Mouse (Mus musculus) Muller cell, postnatal 12 days (primary cell): ENCODE data around the gene Fahd1.

Source experiments
- DNase-seq: peaks from one replicate; pipeline ENCODE4 v3.0.0-alpha.2; 2015; ENCODE audit errors: inconsistent ontology term

Fahd1 gene

DNA sequence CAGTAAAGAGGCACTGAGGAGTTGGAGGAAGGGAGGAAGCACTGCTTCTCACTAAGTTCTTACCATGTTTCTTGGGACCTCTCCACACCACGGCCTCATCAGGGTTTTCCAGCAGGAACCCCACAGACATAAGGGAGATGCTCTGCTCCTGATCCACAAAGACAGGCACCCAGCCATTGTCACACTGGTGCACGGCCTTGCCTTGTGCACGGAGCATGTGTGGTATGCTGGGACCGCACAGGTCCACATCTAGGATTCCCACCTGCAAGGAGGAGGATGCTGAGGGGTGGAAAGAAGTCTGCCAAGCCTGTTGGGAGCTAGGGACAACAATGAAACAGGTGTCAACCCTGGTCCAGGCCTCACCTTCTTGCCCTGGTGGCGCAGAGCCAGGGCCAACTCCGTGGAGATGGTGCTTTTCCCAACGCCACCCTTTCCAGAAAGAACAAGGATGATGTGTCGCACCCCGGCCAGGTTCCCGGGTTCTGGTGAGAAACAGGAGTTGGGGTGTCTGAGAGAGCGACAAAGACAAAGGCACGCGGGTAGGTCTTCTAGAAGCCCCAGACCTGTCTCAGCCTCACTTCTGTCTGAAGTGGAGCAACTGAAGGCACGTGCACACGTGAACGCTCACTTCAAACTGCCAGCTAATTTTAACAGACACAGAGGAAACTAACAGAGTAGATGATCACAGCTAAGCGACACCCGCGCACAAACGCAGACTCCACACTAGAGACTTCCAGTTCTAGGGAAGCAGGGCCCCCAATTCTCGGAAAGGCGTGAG is 35.4 kb upstream of the Fahd1 start:
- DNase-seq, result no peak

DNA sequence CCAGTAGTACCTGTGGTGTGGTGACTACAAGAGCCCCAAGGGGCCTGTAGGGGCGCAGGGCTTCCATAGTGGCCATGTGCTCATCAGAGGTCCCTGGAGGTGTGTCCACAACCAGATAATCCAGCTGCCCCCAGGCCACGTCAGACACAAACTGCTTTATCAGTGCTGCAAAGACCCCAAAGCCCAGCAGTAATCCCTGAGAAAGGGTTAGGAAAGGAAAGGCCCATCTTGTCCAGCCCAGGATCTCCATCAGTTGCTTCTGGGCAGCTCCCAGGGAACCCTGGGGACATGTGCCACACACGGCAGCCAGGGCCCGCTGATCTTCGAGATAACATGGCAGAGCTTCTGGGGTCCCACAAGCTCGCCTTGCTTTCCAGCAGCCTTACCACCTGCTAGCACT is 34.2 kb upstream of the Fahd1 start:
- DNase-seq, result no peak

DNA sequence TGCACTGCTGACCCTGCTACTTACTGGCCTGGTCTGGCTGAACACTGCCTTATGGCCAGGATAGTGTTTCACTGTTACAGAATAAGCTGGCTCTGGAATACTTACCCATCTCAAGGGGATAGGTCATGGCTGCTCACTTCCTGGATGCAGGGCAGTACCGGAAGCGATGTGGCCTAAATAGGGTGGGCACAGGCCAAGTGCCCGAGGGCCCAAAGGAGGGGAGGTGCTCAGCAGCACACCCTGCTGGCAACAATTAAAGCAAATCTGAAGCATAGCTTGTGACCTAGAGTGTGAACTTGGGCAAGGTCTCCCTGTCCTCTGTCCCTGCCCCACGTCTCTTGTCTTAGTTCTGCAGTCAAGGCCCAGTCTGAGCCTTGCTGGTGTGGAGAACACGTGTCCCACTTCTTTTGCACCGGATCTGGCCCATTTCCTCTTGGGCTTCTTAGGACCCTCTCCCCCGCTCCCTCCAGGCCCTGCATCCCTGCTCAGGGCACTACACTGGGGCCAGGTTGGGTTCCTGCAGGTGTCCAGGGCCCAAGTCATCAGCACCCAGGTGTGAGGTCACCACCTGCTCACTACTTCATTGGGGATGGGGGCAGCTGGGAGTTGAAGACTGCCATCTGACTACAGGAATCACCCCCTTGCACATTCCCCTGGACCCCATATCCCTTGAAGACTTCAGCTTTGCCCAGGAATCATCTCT is 31.7 kb upstream of the Fahd1 start:
- DNase-seq, result peak; percentile 26

DNA sequence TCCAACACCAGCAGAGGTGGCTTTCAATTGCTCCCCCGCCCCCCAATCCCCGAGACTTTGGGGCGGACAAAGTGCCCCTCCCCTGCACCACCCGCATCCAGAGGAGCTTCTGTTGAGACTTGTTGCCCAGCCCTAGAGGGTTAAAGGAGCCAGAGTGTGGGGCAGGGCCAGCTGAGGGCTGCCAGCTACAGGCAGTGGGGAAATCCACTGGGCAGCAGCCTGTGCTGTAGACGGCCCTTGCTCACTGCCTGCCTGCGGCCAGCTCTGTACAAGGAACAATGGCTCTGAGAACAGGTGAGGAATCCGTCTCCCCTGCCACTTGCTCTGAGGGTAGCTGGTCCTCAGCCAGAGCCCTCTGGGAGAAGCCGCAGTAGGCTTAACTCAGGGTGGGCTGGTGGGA is 28.4 kb upstream of the Fahd1 start:
- no peak for DNase-seq

DNA sequence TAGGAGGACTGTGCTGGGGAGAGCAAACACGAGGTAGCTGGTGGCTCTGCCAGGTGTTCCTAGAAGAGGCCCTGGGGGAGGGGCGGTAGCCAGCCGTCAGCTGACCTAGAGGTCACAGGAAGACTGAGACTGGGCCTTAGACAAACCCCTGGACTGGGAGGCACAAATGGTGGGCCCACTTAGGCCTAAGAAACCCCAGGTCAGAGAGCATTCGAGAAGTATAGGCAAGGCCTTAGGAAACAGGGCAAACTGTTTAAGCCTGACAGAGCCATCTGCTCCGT is 27.9 kb upstream of the Fahd1 start:
- DNase-seq, result no peak

DNA sequence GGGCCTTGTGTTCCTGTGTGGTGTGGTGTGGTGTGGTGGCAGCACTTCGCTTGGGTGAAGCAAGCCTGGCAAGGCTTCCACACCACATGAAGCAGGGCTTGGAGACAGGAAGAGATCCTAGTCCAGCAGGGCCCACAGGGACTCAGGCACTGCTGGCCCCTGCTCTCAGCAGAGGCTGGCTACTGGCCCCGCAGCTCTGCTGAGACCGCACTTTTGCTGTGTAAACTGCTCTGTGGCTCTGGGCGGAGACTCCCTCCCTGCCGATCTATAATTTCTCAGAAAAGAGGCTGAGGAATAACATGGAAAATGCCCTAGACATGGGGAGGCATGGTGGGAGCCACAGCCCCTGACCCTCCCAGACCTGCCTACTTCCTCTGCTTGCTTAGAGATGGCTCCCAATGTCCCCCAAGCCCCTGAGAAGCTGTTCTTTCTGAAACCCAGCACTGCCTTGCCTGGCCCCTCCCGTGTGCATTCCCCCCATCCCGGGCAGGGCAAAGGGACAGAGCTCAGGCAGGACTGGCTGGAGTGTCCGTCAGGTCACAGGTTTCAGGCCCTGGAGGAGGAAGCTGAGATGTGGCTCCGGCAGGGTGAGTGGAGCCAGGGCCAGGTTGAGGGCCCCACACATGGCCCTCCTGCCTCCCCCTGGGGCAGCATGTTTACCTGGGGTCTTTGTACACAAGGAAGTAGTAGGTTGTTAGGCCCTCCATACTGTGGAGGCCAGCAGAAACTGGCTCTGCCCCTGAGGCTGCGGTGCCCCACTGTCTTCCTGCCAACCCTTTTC is 27.4 kb upstream of the Fahd1 start:
- DNase-seq, result no peak

DNA sequence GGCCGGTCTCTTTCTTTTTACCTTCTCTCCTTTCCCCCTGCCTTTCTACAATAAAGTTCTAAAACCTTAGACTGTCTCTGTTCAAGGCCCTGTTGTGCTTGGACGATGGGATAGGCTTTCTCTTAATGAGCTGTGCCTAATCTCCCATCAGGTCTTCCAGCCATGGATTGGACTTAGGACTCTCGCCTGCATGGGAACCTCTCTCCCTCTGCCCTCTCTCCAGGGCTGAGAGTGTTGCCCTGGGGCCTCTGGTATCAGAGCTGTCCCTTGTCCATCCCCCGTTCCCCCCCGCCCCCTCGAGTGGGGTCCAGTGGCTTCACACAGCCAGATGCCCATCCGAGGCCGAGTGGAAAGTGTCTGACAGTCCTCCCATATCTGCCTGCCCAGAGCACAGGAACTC is 24.8 kb upstream of the Fahd1 start:
- no peak for DNase-seq

DNA sequence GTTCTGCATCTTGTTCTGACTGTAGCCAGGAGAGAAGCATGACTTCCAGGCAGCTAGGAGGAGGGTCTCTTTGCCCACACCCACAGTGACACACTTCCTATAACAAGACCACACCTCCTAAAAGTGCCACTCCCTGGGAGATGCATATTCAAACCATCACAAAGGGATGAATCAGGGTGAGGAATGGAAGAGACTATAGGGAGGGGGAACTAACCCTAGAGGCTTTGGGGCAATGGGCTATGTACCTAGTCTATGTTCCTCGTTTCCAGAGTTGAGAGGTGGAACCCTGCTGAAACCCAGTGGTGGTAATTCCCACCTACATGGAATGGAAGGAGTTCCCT is 24.2 kb upstream of the Fahd1 start:
- no peak for DNase-seq

DNA sequence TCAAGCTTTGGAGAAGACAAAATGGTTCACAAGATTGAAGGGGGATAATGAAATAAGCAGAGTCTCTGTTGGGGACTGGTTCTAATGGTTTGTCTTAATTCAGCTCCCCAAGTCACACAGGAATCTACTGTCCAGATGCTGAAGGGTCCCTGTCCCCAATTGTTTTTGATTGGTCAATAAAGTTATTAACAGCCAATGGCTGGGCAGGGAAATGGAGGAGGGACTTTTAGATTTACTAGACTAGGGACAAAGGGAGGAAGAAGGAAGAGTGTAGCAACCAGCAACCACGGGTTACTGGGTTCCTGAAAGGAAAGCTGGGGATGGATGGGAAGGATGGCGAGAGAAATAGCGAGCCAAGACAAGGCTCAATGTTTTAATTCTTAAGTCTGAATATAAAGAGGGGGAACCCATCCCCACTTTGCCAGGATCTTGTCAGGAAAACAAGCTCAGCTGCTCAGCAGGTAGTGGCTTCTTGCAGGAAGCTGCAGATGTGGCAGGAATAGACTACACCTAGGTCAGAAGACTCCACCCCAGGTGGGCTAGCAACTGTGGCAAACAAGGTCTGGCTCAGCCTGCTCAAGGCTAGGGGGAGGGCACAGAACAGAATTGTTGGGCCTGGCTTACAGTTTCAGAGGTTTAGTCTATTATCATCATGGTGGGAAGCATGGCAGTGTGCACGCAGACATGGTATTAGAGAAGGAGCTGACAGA is 23.7 kb upstream of the Fahd1 start:
- no peak for DNase-seq

DNA sequence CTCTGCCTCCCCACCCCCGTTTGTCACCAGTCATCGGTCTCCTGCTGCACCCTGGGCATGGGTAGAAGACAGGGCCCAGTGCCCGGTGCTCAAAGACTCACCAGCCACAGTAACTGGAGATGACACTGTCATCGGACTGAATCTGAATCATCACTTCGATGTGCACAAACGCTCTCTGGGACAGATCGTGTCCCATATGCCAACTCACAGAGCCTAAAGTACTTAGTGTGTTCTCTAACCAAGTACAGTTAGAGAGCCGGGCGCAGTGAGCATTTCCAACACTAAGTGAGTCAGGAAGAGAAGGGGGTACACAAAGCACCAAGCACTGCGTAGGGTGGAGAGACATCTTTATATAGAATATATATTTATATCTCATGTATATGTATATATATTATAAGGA is 17.8 kb upstream of the Fahd1 start:
- DNase-seq, result no peak

DNA sequence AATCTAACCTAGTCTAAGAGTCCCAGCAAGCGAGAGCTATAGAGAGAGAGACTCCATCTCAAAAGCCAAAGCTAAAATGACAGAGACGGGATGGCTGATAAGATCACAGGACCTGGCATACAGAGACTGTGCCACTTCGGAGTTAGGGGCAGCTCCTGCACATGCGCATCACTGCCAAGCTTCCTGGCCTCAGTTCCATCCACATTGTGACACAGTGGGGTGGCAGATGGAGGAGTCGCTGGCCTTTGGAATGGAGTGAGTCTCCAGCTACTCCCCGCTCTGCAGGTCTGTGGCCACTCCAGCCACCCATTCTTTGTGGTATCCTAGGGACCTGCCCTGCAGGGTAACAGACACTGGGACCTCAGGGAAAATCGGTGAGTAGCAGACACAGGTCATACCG is 15.6 kb upstream of the Fahd1 start, which contains the start of gene Igfals:
Igfals (plus strand) TSS at position 222 of the 400 bp plus-strand sequence.
- DNase-seq, result no peak

DNA sequence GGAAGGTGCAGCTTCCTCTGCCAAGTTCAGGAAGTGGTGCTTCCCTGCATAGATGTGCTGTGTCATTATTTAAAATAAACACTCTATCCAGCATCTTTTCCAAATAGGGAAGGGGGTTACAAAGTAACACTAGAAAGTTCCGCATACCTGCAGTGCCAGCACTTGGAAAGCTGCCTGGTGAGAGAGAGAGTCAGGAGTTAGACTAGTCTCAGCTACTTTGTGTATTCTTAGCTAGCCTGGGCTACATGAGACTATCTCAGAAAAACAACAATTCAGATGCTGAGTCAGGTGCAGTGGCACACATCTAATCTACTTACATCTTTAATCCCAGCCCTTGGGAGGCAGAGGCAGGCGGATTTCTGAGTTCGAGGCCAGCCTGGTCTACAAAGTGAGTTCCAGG is 11.6 kb upstream of the Fahd1 start:
- no peak for DNase-seq

DNA sequence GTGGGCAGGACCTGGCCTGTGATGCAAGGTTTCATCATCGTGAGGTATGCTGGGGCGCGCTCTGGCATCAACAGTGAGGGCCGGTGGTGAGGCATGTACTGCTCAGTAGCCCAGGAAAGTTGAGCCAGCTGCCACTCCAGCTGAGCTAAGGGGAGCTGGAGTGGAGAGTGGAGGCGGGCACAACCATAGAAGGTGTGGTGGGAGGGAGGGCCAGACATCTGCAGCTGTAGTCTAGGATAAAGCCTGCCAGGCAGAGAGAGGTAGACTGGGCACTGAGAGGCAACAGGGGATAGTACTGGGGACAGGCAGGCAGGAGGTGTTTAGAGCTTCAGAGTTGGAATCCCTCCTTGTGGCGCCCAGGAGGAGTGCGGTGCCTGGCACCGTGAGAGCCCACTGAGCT is 9.9 kb upstream of the Fahd1 start:
- DNase-seq, result no peak

DNA sequence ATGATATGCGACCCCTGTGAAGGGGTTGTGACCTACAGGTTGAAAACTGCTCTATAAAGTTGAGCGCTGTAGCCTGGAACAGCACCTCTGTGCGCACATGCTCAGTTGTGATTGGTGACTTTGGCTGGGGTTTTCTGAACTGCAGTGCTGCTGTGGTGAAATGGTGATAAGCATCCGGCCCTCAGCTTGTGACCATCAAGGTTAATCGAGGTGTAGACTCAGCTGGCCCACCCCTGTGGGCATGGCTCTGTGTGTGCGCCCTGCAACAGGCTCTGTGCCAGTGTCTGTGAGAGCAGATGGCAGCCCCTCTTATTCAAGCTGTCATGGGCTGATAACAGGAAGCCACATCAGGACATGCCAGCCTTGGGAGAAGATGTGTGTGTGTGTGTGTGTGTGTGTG is 8.8 kb upstream of the Fahd1 start:
- no peak for DNase-seq

DNA sequence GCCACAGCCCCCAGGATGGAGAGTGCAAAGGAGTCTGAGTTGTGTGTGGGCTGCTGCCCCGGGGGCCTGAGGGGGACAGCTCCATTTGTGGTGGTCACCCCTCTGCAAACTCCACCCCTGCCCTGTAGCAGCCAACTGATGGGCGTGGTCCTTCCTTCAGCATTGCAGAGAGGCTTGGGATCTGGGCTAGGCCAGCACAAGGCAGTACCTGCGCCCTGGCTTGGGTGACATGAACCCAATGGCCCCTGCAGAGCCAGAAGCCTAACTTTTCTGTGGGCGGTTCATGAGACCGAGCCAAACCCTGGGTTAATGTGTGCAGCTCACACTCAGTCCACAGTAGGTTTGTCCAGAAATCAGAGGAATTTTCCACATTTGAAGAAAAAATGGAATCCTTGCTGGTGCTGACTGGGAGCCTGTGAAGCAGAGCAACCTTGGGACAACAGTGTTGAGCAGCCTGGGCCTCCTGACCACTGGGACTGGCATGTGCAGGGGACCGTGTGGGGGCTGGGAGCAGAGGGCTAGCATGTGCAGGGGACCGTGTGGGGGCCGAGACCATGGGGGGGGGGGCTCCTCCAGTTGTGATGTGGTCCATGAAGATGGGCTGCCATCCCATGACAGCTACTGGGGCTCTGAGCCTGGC is 7.8 kb upstream of the Fahd1 start:
- DNase-seq, result no peak

DNA sequence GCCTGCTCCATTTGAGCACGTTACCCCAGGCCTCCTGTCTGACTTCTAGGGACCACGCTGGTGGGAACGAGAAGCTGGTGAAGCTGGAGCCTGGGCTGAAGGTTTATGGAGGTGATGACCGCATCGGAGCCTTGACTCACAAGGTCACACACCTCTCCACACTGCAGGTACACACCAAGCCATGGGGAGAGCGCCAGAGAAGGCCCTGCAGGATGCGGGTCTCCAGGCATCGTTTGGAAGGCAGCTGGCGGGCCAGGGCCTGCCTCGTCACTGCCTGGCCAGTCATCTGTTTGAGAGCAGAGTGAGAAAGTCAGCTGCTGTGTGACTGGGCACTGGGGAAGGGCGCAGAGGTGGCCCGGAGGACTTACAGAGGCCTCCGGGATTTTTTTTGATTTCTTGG is 6.4 kb upstream of the Fahd1 start:
- no peak for DNase-seq

DNA sequence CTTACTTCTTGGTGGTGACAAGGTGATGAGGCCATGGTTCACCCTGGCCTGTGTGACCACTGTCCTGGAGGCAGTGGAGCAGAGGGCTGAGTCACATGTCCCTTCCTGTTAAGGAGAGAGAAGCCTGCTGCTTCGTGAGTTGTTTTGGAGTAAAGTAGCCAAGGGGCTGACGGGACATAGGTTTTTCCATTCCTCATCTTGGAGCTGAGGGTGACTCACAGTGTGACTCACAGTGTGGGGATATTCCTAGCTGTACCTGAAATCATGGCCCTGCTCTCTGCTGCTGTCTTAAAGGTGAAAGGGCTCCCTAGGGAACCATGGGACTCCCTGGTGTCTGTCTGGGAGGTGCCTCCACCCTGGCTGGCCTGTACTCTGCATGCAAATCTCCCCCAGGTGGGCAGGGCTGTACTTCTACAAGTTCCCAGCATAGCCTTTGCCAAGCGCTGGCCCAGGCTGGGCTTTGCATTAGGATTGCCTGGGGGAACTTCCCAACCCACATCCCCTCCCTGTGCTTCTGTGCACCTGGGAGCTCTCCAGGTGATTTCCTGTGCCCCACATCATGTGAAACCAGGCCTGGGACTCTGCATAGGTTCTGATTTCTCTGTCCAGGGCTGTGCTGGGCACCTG is 5.8 kb upstream of the Fahd1 start:
- no peak for DNase-seq

DNA sequence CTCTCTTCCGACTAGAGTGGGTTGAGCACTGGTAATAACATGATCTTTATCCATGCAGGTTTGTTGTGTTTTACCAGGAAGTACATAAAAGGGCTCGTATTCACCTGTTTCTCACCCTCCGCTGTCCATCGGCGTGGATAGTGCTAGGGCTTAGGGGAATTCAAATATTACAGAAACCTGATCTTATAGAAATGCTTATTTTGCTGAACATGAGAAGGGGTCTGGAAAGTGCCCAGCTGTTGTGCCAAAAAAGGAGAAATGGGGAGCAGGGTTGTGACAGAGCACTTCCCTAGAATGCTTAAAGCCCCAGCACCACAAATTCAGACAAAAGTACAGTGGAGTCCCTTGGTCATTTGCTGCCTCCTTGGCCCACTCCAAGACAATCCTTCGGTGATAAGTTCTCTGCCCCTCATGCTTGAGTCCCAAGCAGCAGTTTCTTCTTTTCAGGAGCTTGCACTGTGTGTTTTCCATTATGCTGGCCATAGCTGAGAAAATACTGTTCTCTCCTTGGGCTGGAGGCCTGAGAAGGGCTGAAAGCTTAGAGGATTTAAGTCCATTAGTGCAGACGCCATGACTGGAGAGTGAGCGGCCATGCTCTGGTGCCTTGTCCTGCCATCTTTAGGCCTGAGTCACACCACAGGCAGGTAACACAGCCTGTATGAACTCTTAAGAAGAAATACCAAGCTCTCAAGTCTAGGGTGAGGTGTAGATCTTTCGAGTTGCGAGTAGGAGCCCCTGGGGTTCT is 1.4 kb upstream of the Fahd1 start:
- DNase-seq, result no peak

DNA sequence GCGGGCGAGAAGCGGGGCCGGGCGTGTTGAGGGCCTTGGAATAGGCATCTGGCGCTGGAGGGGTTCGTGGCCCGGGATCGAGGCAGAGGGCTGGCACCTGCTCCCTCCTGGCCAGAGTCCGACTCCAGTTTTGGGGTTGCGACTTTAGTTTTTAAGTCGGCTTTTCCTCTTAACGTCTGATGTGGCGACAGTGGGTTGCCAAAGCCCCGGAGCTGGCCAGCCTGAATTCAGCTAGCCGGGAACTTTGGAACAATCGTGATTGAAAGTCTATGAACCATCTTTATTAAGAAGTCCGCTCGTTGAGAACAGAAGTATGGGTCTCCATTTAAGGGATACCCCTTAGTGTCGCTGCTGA is 586 bp upstream of the Fahd1 start:
- DNase-seq, result no peak

DNA sequence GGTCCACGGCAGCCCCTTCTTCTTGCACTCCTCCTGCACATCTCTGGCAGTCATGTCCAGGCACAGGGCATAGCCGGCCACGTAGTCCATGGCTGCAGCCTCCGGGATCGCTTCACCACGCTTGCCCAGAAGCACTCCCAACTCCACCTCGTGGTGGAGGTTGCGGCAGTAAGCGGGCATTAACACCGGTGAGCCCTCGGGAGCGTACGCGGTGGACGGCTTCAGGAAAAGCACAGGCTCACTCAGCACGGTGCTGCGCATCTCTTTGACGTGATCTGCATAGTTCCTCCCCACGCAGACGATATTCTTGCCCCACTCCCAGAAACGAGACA is 465 bp downstream of the Fahd1 start:
- no peak for DNase-seq

DNA sequence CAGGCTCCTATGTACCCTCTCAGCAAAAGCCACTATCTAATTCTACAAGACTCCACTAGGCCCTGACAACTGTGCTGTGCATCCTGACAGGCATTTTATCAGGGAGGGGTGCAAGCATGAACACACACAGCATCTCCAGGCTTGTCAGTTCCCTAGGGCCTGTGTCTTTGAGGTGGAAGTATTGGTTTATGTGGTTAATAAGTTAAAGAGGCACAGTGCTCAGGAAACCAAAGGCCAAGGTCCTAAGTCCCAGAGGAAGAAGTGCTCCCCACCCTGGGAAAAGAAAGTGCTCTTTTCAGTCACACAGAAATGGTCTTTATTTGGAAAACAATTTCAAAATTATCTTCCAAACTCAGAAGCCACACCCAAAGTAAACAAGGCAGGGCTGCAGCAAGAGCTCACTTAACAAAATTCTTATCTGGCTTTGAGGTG is 1.5 kb downstream of the Fahd1 start:
- no peak for DNase-seq
